Mouse (Mus musculus) splenic B cell, adult 2 months (primary cell): ENCODE data around the gene Med4.
"Not testable (repeated sequence)": the region's sequence is repeated elsewhere in the genome, so short reads cannot be mapped to it uniquely, and the experiment has no call there.

ENCODE experiments used
- DNase-seq: peaks from one replicate; pipeline ENCODE4 v3.0.0-alpha.2; 2011; ENCODE audit warnings: low read depth, low spot score
- H3K27me3 ChIP-seq: 2 replicates; pipeline ENCODE4 v1.6.1; 2012; ENCODE audit warnings: mild to moderate bottlenecking, low read length, moderate library complexity, mixed read lengths; ENCODE audit not compliant: control insufficient read depth, poor library complexity, insufficient read depth, severe bottlenecking
- H3K36me3 ChIP-seq: 2 replicates; pipeline ENCODE4 v1.6.1; 2012; ENCODE audit warnings: mild to moderate bottlenecking, low read length, moderate library complexity, mixed read lengths; ENCODE audit not compliant: control insufficient read depth, poor library complexity, insufficient read depth, severe bottlenecking

Med4 gene

GRCm38 (mm10) chr14:73508630-73509395 is 1.0 kb upstream of the Med4 start:
- Histone ChIP-seq H3K27me3 (no peaks in the 10 kb centered on the region), H3K36me3 (no peaks in the 10 kb centered on the region)
- DNase-seq, result peak; percentile 43

- H3K36me3 ChIP-seq, result no peaks in the 10 kb centered on the region
- H3K27me3 ChIP-seq, result no peaks in the 10 kb centered on the region
- DNase-seq, result no peak
These were observed 14.3 kb downstream of the Med4 start for GRCm38 (mm10) chr14:73524136-73524535.

GRCm38 (mm10) chr14:73524766-73525448 is 15.1 kb downstream of the Med4 start, which contains the start of gene Sucla2:
Sucla2 (plus strand) TSS chr14:73525319.
- H3K27me3 ChIP-seq, result no peaks in the 10 kb centered on the region
- peak; percentile 97 for DNase-seq
- H3K36me3 ChIP-seq, result no peaks in the 10 kb centered on the region

- not testable (repeated sequence) for DNase-seq, H3K27me3 ChIP-seq, H3K36me3 ChIP-seq
These were observed 18.8 kb downstream of the Med4 start for GRCm38 (mm10) chr14:73528661-73529060.

- Histone ChIP-seq H3K36me3 (no peaks in the 10 kb centered on the region), H3K27me3 (no peaks in the 10 kb centered on the region)
- no peak for DNase-seq
These were observed 24.1 kb downstream of the Med4 start for GRCm38 (mm10) chr14:73533755-73534465.

- DNase-seq, result no peak
- H3K36me3 ChIP-seq, result no peaks in the 10 kb centered on the region
- H3K27me3 ChIP-seq, result no peaks in the 10 kb centered on the region
These were observed 25.8 kb downstream of the Med4 start for GRCm38 (mm10) chr14:73535641-73536040.

GRCm38 (mm10) chr14:73543781-73544180 is 34.0 kb downstream of the Med4 start:
- H3K36me3 ChIP-seq, result no peaks in the 10 kb centered on the region
- DNase-seq, result no peak
- H3K27me3 ChIP-seq, result no peaks in the 10 kb centered on the region

GRCm38 (mm10) chr14:73547034-73547433 is 37.2 kb downstream of the Med4 start:
- no peak for DNase-seq
- no peaks in the 10 kb centered on the region for H3K36me3 ChIP-seq
- H3K27me3 ChIP-seq, result no peaks in the 10 kb centered on the region

- H3K27me3 ChIP-seq, result no peaks in the 10 kb centered on the region
- no peak for DNase-seq
These were observed 38.2 kb downstream of the Med4 start, which contains the start of gene Nudt15 for GRCm38 (mm10) chr14:73548051-73548450. Nudt15 (minus strand) TSS chr14:73548242.

GRCm38 (mm10) chr14:73550291-73550690 is 40.5 kb downstream of the Med4 start:
- no peak for DNase-seq
- H3K36me3 ChIP-seq, result no peaks in the 10 kb centered on the region
- no peaks in the 10 kb centered on the region for H3K27me3 ChIP-seq

More at GRCm38 (mm10) chr14:73548051-73548450, 38.2 kb downstream of the Med4 start, which contains the start of gene Nudt15:
- no peaks in the 10 kb centered on the region for H3K36me3 ChIP-seq

- no peak for DNase-seq
- Histone ChIP-seq H3K27me3 (no peaks in the 10 kb centered on the region), H3K36me3 (no peaks in the 10 kb centered on the region)
These were observed 40.9 kb downstream of the Med4 start for GRCm38 (mm10) chr14:73550732-73551131.

GRCm38 (mm10) chr14:73551164-73551563 is 41.3 kb downstream of the Med4 start:
- Histone ChIP-seq H3K36me3 (no peaks in the 10 kb centered on the region), H3K27me3 (no peaks in the 10 kb centered on the region)
- DNase-seq, result no peak

- Histone ChIP-seq H3K27me3 (no peaks in the 10 kb centered on the region), H3K36me3 (no peaks in the 10 kb centered on the region)
- peak; percentile 95 for DNase-seq
These were observed 42.7 kb downstream of the Med4 start for GRCm38 (mm10) chr14:73552341-73553121.

GRCm38 (mm10) chr14:73553122-73553696 is 43.4 kb downstream of the Med4 start:
- Histone ChIP-seq H3K27me3 (no peaks in the 10 kb centered on the region), H3K36me3 (no peaks in the 10 kb centered on the region)
- peak; percentile 3 for DNase-seq
